Mouse (Mus musculus) adrenal gland, postnatal 10 days (tissue): ENCODE results near the gene Pinlyp. TPM values are rescaled to one million over a fixed set of nuclear protein-coding genes. Genes with fewer than 3 reads are reported as not detected.

Source experiments
- DNase-seq: peaks from one replicate; pipeline ENCODE4 v3.0.0; 2021; ENCODE audit warnings: mixed read lengths
- total RNA-seq, 2 experiments: library from RNA; stranded (reverse); gene quantifications; 2 replicates each; pipeline ENCODE4 v1.2.3; 2021

Pinlyp gene
- total RNA-seq, 2 experiments from 2014 or later, result not detected

GRCm38 (mm10) chr7:24563191-24563836 is 17.4 kb upstream of the Pinlyp start:
- DNase-seq, result no peak

- DNase-seq, result no peak
These were observed 15.5 kb upstream of the Pinlyp start for GRCm38 (mm10) chr7:24561450-24561849.

- no peak for DNase-seq
These were observed 9.9 kb upstream of the Pinlyp start for GRCm38 (mm10) chr7:24555786-24556185.

- DNase-seq, result no peak
These were observed 6.3 kb upstream of the Pinlyp start for GRCm38 (mm10) chr7:24551985-24552759.

GRCm38 (mm10) chr7:24547534-24548036 is 1.7 kb upstream of the Pinlyp start:
- no peak for DNase-seq

GRCm38 (mm10) chr7:24546634-24547389 is 894 bp upstream of the Pinlyp start:
- peak; percentile 99 for DNase-seq

- DNase-seq, result no peak
These were observed 1.4 kb downstream of the Pinlyp start for GRCm38 (mm10) chr7:24544506-24544905.

- no peak for DNase-seq
These were observed 6.2 kb downstream of the Pinlyp start for GRCm38 (mm10) chr7:24539686-24540085.

- DNase-seq, result no peak
These were observed 7.2 kb downstream of the Pinlyp start for GRCm38 (mm10) chr7:24538701-24539100.

GRCm38 (mm10) chr7:24538154-24538553 is 7.8 kb downstream of the Pinlyp start:
- DNase-seq, result peak; percentile 69

GRCm38 (mm10) chr7:24537591-24537990 is 8.3 kb downstream of the Pinlyp start:
- DNase-seq, result no peak

GRCm38 (mm10) chr7:24537081-24537480 is 8.8 kb downstream of the Pinlyp start:
- DNase-seq, result no peak

GRCm38 (mm10) chr7:24534301-24534700 is 11.6 kb downstream of the Pinlyp start:
- no peak for DNase-seq

GRCm38 (mm10) chr7:24533806-24534205 is 12.1 kb downstream of the Pinlyp start:
- no peak for DNase-seq

GRCm38 (mm10) chr7:24533031-24533571 is 12.8 kb downstream of the Pinlyp start:
- no peak for DNase-seq

- peak; percentile 84 for DNase-seq
These were observed 14.5 kb downstream of the Pinlyp start for GRCm38 (mm10) chr7:24531211-24531971.

GRCm38 (mm10) chr7:24530062-24530931 is 15.6 kb downstream of the Pinlyp start, which contains the start of gene Irgq:
Irgq (plus strand) TSS chr7:24530689.
- DNase-seq, result peak; percentile 99

- no peak for DNase-seq
These were observed 16.3 kb downstream of the Pinlyp start for GRCm38 (mm10) chr7:24529580-24529979.

GRCm38 (mm10) chr7:24528861-24529260 is 17.1 kb downstream of the Pinlyp start:
- DNase-seq, result no peak

GRCm38 (mm10) chr7:24525686-24526420 is 20.1 kb downstream of the Pinlyp start:
- DNase-seq, result peak; percentile 42
